Mouse (Mus musculus): ENCODE measurements around the gene Egflam. TPM values are rescaled to one million over a fixed set of nuclear protein-coding genes. Genes with fewer than 3 reads are reported as not detected.

Egflam gene
- polyA plus RNA-seq, 1 experiment from 2014 or later = 11.8 TPM

DNA sequence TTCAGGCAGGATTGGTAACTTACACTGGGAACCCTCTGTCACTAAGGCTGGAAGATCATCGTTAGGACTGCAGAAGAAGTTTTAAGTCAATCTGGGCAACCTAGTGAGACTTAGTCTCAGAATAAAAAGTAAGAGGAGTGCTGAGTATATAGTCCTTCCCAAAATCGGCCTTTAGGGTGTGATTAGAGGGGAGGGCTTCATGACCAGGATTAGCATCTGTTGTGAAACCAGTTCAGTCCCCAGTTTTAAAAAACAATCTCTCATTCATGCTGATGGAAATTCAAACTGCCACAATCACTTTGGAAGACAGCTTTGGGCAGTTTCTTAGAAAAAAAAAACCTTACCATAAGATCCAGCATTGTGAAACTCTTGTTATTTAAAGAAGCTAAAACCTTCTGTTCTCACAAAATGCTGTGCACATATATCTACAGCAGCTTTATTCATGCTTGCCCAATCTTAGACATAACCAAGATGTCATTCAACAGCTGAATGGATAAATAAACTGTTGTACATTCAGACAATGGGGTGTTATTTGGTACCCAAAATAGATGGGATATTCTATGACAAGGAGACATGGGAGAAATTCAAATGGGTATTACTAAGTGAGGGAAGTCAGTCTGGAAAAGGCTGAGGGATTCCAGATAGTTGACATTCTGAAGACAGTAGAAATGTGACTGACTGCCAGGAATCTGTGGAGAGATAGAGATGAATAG lies 75.4 kb downstream of the Egflam start:
- no peaks in the 10 kb centered on the region for H3K4me1 ChIP-seq (ENCODE audit: control insufficient read depth in 2 of 2, insufficient read depth in 2 of 2, low read length in 2 of 2)
- H3K4me3 ChIP-seq (ENCODE audit: control insufficient read depth in 1 of 2, insufficient read depth in 1 of 2, low read depth in 1 of 2, low read length in 2 of 2) = no peak overlapping the region
- H3K27ac ChIP-seq (replicated peaks in 1 of 2; ENCODE audit: control insufficient read depth in 1 of 2, insufficient read depth in 1 of 2, low read depth in 2 of 2, low read length in 2 of 2) = no peak overlapping the region
- no peaks in the 10 kb centered on the region for H3K27me3 ChIP-seq (ENCODE audit: control insufficient read depth, insufficient read depth, low read length)
- WGBS = 73% methylated on average over 2 of the region's 2 CpGs
- no peak for ATAC-seq (ENCODE audit: insufficient number of reproducible peaks, insufficient read depth, low FRiP score, low read depth)
- H3K4me2 ChIP-seq (ENCODE audit: low read length) = no peak overlapping the region
- no peaks in the 10 kb centered on the region for H3K36me3 ChIP-seq (ENCODE audit: control insufficient read depth, insufficient read depth, low read length)
- no peaks in the 10 kb centered on the region for H3K9me3 ChIP-seq (ENCODE audit: control insufficient read depth, low read length)
- H3K9ac ChIP-seq (ENCODE audit: low read length) = no peak overlapping the region

DNA sequence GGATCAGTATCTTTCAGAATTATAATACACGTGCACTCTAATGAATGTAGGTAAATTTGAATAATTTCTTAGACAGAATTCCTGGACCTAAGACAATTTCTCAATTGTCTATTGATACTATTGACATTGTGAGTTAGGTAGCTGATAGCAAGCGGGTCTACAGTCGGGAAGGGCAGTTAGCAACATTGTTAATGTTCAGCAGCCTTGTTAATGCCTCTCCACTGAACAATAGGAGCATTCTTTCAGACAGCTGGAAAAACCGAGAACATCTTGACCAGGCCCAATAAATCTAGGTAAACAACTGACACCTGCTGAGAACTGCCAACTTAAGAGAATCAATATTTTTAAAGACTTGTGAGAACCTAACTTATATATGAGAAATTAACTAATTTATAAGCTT lies 77.3 kb downstream of the Egflam start:
- Histone ChIP-seq H3K9me3 (ENCODE audit: control insufficient read depth, low read length) (no peaks in the 10 kb centered on the region), H3K4me3 (ENCODE audit: control insufficient read depth in 1 of 2, insufficient read depth in 1 of 2, low read depth in 1 of 2, low read length in 2 of 2) (no peak overlapping the region), H3K36me3 (ENCODE audit: control insufficient read depth, insufficient read depth, low read length) (no peaks in the 10 kb centered on the region), H3K27ac (replicated peaks in 1 of 2; ENCODE audit: control insufficient read depth in 1 of 2, insufficient read depth in 1 of 2, low read depth in 2 of 2, low read length in 2 of 2) (no peak overlapping the region), H3K9ac (ENCODE audit: low read length) (no peak overlapping the region), H3K4me2 (ENCODE audit: low read length) (no peak overlapping the region), H3K4me1 (ENCODE audit: control insufficient read depth in 2 of 2, insufficient read depth in 2 of 2, low read length in 2 of 2) (no peaks in the 10 kb centered on the region), H3K27me3 (ENCODE audit: control insufficient read depth, insufficient read depth, low read length) (no peaks in the 10 kb centered on the region)
- ATAC-seq (ENCODE audit: insufficient number of reproducible peaks, insufficient read depth, low FRiP score, low read depth) = no peak
- WGBS = 70% methylated on average over 4 of the region's 4 CpGs

DNA sequence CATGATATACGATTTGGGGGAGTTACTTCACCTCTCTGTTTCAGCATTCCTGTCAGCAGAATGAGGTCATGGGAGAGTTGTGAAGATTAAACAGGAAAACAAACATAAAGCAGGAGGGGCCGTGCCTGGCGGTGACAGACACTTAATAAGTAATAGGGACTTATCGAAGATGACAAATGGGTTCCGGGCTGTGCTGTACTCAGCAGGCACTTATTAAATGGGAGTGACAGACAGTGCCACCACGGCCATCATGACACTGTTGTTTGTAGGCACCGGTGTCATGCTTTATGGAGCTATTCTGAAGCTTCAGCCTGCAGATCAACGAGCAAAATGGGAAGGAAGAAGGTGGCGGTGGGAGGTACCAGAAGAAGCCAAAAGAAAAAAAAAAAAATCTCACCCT lies 82.7 kb downstream of the Egflam start:
- WGBS = 68% methylated on average over 9 of the region's 9 CpGs
- no peaks in the 10 kb centered on the region for H3K4me1 ChIP-seq (ENCODE audit: control insufficient read depth in 2 of 2, insufficient read depth in 2 of 2, low read length in 2 of 2)

DNA sequence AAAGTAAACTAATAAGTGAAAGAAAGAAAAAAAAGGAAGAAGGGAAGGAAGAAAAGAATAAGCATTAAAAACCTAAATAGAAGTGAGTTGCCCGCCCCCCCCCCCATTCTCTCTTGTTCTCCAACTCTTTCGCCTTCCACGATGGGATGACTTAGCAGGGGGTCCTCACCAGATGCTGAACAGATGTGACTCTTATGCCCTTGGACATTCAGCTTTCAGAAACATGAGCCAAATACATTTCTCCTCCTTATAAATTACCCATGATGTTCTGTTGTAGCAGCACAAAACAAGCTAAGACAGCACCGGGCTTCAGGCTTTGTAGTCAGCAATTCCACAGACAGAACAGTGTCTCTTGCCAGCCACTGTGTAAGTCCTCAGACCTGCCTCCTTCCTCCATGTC lies 89.5 kb downstream of the Egflam start:
- no peak for ATAC-seq (ENCODE audit: insufficient number of reproducible peaks, insufficient read depth, low FRiP score, low read depth)
- Histone ChIP-seq H3K9me3 (ENCODE audit: control insufficient read depth, low read length) (no peaks in the 10 kb centered on the region), H3K27me3 (ENCODE audit: control insufficient read depth, insufficient read depth, low read length) (no peaks in the 10 kb centered on the region), H3K27ac (replicated peaks in 1 of 2; ENCODE audit: control insufficient read depth in 1 of 2, insufficient read depth in 1 of 2, low read depth in 2 of 2, low read length in 2 of 2) (no peak overlapping the region), H3K4me3 (ENCODE audit: control insufficient read depth in 1 of 2, insufficient read depth in 1 of 2, low read depth in 1 of 2, low read length in 2 of 2) (no peak overlapping the region), H3K4me2 (ENCODE audit: low read length) (no peak overlapping the region), H3K4me1 (ENCODE audit: control insufficient read depth in 2 of 2, insufficient read depth in 2 of 2, low read length in 2 of 2) (no peaks in the 10 kb centered on the region), H3K9ac (ENCODE audit: low read length) (no peak overlapping the region), H3K36me3 (ENCODE audit: control insufficient read depth, insufficient read depth, low read length) (no peaks in the 10 kb centered on the region)
- WGBS = 81% methylated on average over 4 of the region's 4 CpGs

More for the DNA sequence above, 82.7 kb downstream of the Egflam start:
- no peak overlapping the region for H3K9ac ChIP-seq (ENCODE audit: low read length)
- no peaks in the 10 kb centered on the region for H3K36me3 ChIP-seq (ENCODE audit: control insufficient read depth, insufficient read depth, low read length)
- H3K9me3 ChIP-seq (ENCODE audit: control insufficient read depth, low read length) = no peaks in the 10 kb centered on the region
- no peak overlapping the region for H3K4me2 ChIP-seq (ENCODE audit: low read length)
- no peak overlapping the region for H3K4me3 ChIP-seq (ENCODE audit: control insufficient read depth in 1 of 2, insufficient read depth in 1 of 2, low read depth in 1 of 2, low read length in 2 of 2)
- H3K27me3 ChIP-seq (ENCODE audit: control insufficient read depth, insufficient read depth, low read length) = no peaks in the 10 kb centered on the region
- H3K27ac ChIP-seq (replicated peaks in 1 of 2; ENCODE audit: control insufficient read depth in 1 of 2, insufficient read depth in 1 of 2, low read depth in 2 of 2, low read length in 2 of 2) = no peak overlapping the region
- ATAC-seq (ENCODE audit: insufficient number of reproducible peaks, insufficient read depth, low FRiP score, low read depth) = no peak

DNA sequence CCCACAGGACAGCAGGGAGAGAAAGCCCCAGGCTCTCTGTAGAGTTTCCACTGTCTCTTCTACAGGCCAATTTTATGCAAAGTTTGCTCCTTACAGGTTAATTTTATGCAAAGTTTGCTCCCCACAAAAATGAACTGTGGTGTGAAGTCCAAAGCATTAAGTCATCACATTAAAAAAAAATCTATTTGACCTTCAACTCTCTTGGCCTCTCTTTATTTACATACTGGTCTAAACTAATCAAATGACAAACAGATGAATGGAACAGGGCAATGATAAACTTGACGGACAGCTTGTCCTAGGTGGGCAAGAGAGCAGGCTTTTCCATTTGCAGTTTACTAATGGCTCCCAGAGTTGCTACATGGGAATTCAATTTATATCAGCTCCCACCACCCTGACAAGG lies 98.3 kb downstream of the Egflam start:
- Histone ChIP-seq H3K4me2 (ENCODE audit: low read length) (no peak overlapping the region), H3K4me1 (ENCODE audit: control insufficient read depth in 2 of 2, insufficient read depth in 2 of 2, low read length in 2 of 2) (no peaks in the 10 kb centered on the region), H3K27ac (replicated peaks in 1 of 2; ENCODE audit: control insufficient read depth in 1 of 2, insufficient read depth in 1 of 2, low read depth in 2 of 2, low read length in 2 of 2) (no peak overlapping the region), H3K9me3 (ENCODE audit: control insufficient read depth, low read length) (no peaks in the 10 kb centered on the region), H3K36me3 (ENCODE audit: control insufficient read depth, insufficient read depth, low read length) (no peaks in the 10 kb centered on the region), H3K4me3 (ENCODE audit: control insufficient read depth in 1 of 2, insufficient read depth in 1 of 2, low read depth in 1 of 2, low read length in 2 of 2) (no peak overlapping the region), H3K9ac (ENCODE audit: low read length) (no peak overlapping the region), H3K27me3 (ENCODE audit: control insufficient read depth, insufficient read depth, low read length) (no peaks in the 10 kb centered on the region)
- 71% methylated on average over 1 of the region's 1 CpGs for WGBS
- no peak for ATAC-seq (ENCODE audit: insufficient number of reproducible peaks, insufficient read depth, low FRiP score, low read depth)

DNA sequence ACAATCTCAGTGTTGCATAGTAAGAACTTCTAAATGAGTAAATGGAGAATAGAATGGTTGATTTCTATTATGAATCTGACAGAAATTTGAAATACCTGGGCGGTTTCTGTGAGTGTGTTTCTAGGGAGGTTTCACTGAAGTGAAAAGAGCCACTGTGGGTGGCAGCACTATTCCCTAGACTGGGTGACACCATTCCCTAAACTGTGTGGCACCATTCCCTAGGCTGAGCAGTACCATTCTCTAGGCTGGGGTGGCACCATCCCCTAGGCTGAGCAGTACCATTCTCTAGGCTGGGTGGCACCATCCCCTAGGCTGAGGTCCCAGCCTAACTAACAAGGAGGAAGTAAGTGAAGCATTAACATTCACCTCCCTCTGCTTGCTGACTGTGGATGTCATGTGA lies 103.0 kb downstream of the Egflam start:
- 93% methylated on average over 1 of the region's 1 CpGs for WGBS
- Histone ChIP-seq H3K9me3 (ENCODE audit: control insufficient read depth, low read length) (no peaks in the 10 kb centered on the region), H3K9ac (ENCODE audit: low read length) (no peak overlapping the region), H3K36me3 (ENCODE audit: control insufficient read depth, insufficient read depth, low read length) (no peaks in the 10 kb centered on the region), H3K27ac (replicated peaks in 1 of 2; ENCODE audit: control insufficient read depth in 1 of 2, insufficient read depth in 1 of 2, low read depth in 2 of 2, low read length in 2 of 2) (no peak overlapping the region), H3K4me2 (ENCODE audit: low read length) (no peak overlapping the region), H3K4me1 (ENCODE audit: control insufficient read depth in 2 of 2, insufficient read depth in 2 of 2, low read length in 2 of 2) (no peaks in the 10 kb centered on the region), H3K4me3 (ENCODE audit: control insufficient read depth in 1 of 2, insufficient read depth in 1 of 2, low read depth in 1 of 2, low read length in 2 of 2) (no peak overlapping the region), H3K27me3 (ENCODE audit: control insufficient read depth, insufficient read depth, low read length) (no peaks in the 10 kb centered on the region)
- ATAC-seq (ENCODE audit: insufficient number of reproducible peaks, insufficient read depth, low FRiP score, low read depth) = no peak

DNA sequence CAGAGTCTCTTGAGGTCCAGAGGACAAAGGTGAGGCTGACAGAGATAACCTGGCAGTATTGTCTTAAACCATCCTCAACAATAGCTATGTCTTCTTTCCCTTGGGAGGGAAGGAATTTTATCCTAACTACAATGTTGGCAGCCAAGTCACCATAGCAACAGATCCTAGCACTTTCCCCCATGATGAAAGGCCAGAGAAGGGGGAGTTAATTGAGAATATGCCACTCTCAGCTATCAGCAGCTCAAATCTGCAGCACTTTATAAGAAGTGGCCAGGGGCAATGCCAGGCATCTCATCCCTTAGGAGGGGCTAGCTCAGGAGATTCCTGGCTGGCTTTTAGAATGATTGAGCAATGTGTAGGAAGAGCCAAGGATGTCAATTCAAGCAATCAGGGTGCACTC lies 105.3 kb downstream of the Egflam start:
- peaks cover 4 to 8% of the 10 kb centered on the region in 2 experiments; a peak in 2 of 4 replicates for H3K4me1 ChIP-seq (ENCODE audit: control insufficient read depth in 2 of 2, insufficient read depth in 2 of 2, low read length in 2 of 2)
- H3K27me3 ChIP-seq (ENCODE audit: control insufficient read depth, insufficient read depth, low read length) = no peaks in the 10 kb centered on the region
- H3K4me3 ChIP-seq (ENCODE audit: control insufficient read depth in 1 of 2, insufficient read depth in 1 of 2, low read depth in 1 of 2, low read length in 2 of 2) = no peak overlapping the region
- H3K9ac ChIP-seq (ENCODE audit: low read length) = no peak overlapping the region
- H3K9me3 ChIP-seq (ENCODE audit: control insufficient read depth, low read length) = no peaks in the 10 kb centered on the region
- ATAC-seq (ENCODE audit: insufficient number of reproducible peaks, insufficient read depth, low FRiP score, low read depth) = no peak
- H3K4me2 ChIP-seq (ENCODE audit: low read length) = no peak overlapping the region
- no peak overlapping the region for H3K27ac ChIP-seq (replicated peaks in 1 of 2; ENCODE audit: control insufficient read depth in 1 of 2, insufficient read depth in 1 of 2, low read depth in 2 of 2, low read length in 2 of 2)
- no peaks in the 10 kb centered on the region for H3K36me3 ChIP-seq (ENCODE audit: control insufficient read depth, insufficient read depth, low read length)

DNA sequence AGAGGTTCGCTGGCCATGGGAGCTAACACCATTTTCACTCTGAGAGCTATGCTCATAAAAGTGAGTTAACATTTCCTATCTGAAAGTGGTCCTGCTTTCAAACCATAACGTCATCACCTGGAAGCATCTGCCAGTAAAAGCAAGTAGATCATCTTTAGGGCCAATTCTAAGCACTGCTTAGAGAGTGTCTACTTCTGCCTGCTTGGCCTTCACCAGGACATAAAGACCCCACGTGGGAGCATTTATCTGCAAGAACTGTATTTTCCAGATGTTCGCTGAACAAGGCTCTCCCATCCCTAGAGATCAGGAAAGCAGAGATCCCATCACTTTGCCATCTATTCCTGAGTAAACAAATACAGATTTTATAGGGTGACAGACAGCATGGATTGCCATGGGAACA lies 108.2 kb downstream of the Egflam start:
- Histone ChIP-seq H3K27ac (replicated peaks in 1 of 2; ENCODE audit: control insufficient read depth in 1 of 2, insufficient read depth in 1 of 2, low read depth in 2 of 2, low read length in 2 of 2) (no peak overlapping the region), H3K9me3 (ENCODE audit: control insufficient read depth, low read length) (no peaks in the 10 kb centered on the region), H3K4me3 (ENCODE audit: control insufficient read depth in 1 of 2, insufficient read depth in 1 of 2, low read depth in 1 of 2, low read length in 2 of 2) (no peak overlapping the region), H3K4me2 (ENCODE audit: low read length) (no peak overlapping the region), H3K36me3 (ENCODE audit: control insufficient read depth, insufficient read depth, low read length) (no peaks in the 10 kb centered on the region), H3K9ac (ENCODE audit: low read length) (no peak overlapping the region), H3K4me1 (ENCODE audit: control insufficient read depth in 2 of 2, insufficient read depth in 2 of 2, low read length in 2 of 2) (peaks cover 4 to 8% of the 10 kb centered on the region in 2 experiments; a peak in 2 of 4 replicates), H3K27me3 (ENCODE audit: control insufficient read depth, insufficient read depth, low read length) (no peaks in the 10 kb centered on the region)
- WGBS = 79% methylated on average over 4 of the region's 4 CpGs
- no peak for ATAC-seq (ENCODE audit: insufficient number of reproducible peaks, insufficient read depth, low FRiP score, low read depth)

All from heart, embryonic 14.5 days (tissue).